Mouse (Mus musculus) gastrocnemius, adult 18-20 months (tissue): Measurements from ENCODE around the gene Ly6c2. TPM values are rescaled to one million over a fixed set of nuclear protein-coding genes. Genes with fewer than 3 reads are reported as not detected.

Source experiments
- total RNA-seq, 2 experiments: library from RNA; stranded (reverse); gene quantifications; 2 replicates each; pipeline ENCODE4 v1.2.3; 2021

Ly6c2 gene
- total RNA-seq, 2 experiments from 2014 or later: 3.5 to 4.2 TPM

Other genes starting within 250 kb of the Ly6c2 start
- not detected for gene 2010109I03Rik, start 214.9 kb downstream of the Ly6c2 start, total RNA-seq
- under 1 TPM in 1 of 2 experiments, not detected in 1; 0.59 TPM for gene Ly6i, start 128.5 kb downstream of the Ly6c2 start, total RNA-seq
- 10 to 100 TPM; 42.4 to 64.1 TPM for gene Ly6a, start 113.9 kb downstream of the Ly6c2 start, total RNA-seq
- 100 to 1,000 TPM in 1 of 2 experiments, 10 to 100 TPM in 1; 84.4 to 104 TPM for gene Ly6c1, start 63.1 kb downstream of the Ly6c2 start, total RNA-seq
- gene Ly6g, start 43.3 kb upstream of the Ly6c2 start, total RNA-seq: not detected
- not detected for gene BC025446, start 104.4 kb upstream of the Ly6c2 start, total RNA-seq
- not detected for gene Ly6f, start 156.5 kb upstream of the Ly6c2 start, total RNA-seq